Mouse (Mus musculus) kidney, adult 8-10 months (tissue): ENCODE results near the gene Vmn2r39.
"Not testable (repeated sequence)": the region's sequence is repeated elsewhere in the genome, so short reads cannot be mapped to it uniquely, and the experiment has no call there.

ENCODE experiments used
- DNase-seq, 2 experiments: peaks; one replicate each; pipeline ENCODE4 v3.0.0; 2022

Vmn2r39 gene

DNA sequence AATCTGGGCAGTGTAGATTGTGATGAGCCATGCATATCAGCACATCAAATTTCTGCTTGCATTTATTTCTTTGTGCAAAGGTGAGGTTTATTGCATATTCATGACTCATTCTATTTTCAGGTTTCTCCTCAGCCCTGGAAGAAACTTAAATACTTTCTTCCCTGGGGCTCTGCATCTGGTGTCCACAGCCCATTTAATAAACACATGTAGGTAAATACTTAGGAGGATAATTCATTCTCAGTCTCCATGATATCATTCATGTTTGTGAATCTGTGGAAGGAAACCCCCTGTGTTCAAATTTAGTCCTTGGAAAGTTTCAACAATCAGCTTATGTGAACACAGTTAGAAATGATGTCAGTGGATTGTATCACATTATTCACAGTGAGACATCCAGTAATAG, at the start of gene Vmn2r39:
TSS of gene Vmn2r39 (minus strand) at position 101 of the 400 bp plus-strand sequence.
- not testable (repeated sequence) for DNase-seq

DNA sequence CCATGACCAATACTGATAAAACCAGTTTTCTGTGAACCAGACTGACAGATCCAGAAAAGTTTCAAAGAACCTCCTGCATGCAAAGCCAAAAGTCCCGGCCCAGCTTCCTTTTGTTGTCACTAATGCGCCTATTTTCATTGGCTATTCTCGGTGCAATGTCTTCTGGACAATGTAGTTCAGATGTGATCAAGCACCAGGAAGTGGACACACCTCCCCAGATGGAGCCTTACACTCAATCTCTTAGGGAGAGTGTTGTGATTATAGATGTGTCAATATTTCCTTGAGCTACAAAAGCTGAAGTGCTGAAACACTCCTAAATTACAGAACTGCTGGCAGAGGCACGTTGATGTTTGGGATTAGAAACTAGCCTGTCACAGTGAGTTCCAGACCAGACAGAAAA, 34.8 kb upstream of the Vmn2r39 start:
- DNase-seq = not testable (repeated sequence)
